Mouse (Mus musculus) forebrain, embryonic 12.5 days (tissue): Measurements from ENCODE around the gene Chmp4b. TPM values are rescaled to one million over a fixed set of nuclear protein-coding genes. Genes with fewer than 3 reads are reported as not detected.

ENCODE experiments used
- ATAC-seq: fragments of 200-750 bp; cut with Nextera tagmentation; 2 replicates; pipeline ENCODE4 v1.8.0; 2017; ENCODE audit warnings: moderate TSS enrichment; ENCODE audit not compliant: low FRiP score
- H3K27ac ChIP-seq: fragments of 300-500 bp; sonication (generic); 2 replicates; pipeline ENCODE4 v1.5.1; 2016; ENCODE audit warnings: mild to moderate bottlenecking
- H3K27me3 ChIP-seq: fragments of 300-500 bp; sonication (generic); 2 replicates; pipeline ENCODE4 v1.6.1; 2016; ENCODE audit warnings: mild to moderate bottlenecking
- H3K36me3 ChIP-seq: fragments of 300-500 bp; sonication (generic); replicated peaks from 2 replicates; pipeline ENCODE4 v1.6.1; 2016; ENCODE audit warnings: mild to moderate bottlenecking
- H3K4me1 ChIP-seq: fragments of 300-500 bp; sonication (generic); 2 replicates; pipeline ENCODE4 v1.6.1; 2016
- H3K4me2 ChIP-seq: fragments of 300-500 bp; sonication (generic); 2 replicates; pipeline ENCODE4 v1.6.1; 2016; ENCODE audit warnings: mild to moderate bottlenecking, moderate library complexity
- H3K4me3 ChIP-seq: fragments of 300-500 bp; sonication (generic); replicated peaks from 2 replicates; pipeline ENCODE4 v1.5.1; 2016; ENCODE audit warnings: mild to moderate bottlenecking
- H3K9ac ChIP-seq: fragments of 300-500 bp; sonication (generic); 2 replicates; pipeline ENCODE4 v1.6.1; 2016; ENCODE audit warnings: mild to moderate bottlenecking
- H3K9me3 ChIP-seq: fragments of 300-500 bp; sonication (generic); 2 replicates; pipeline ENCODE4 v1.6.1; 2016
- WGBS: fragments of 180-500 bp; shearing (Covaris S2); methylation state at CpG from one replicate; pipeline ENCODE4 v1.1.7; 2016; 5-methylcytosine and 5-hydroxymethylcytosine counted together
- polyA plus RNA-seq: library from polyadenylated mRNA; unstranded; fragments of >200 nt; fragmentation: Nextera tagmentation; extraction: Ambion mirVana; gene quantifications from 2 replicates; pipeline ENCODE4 v1.2.1, GENCODE M21; 2016

Chmp4b gene
- polyA plus RNA-seq = 20.9 and 21.8 TPM in 2 replicates

DNA sequence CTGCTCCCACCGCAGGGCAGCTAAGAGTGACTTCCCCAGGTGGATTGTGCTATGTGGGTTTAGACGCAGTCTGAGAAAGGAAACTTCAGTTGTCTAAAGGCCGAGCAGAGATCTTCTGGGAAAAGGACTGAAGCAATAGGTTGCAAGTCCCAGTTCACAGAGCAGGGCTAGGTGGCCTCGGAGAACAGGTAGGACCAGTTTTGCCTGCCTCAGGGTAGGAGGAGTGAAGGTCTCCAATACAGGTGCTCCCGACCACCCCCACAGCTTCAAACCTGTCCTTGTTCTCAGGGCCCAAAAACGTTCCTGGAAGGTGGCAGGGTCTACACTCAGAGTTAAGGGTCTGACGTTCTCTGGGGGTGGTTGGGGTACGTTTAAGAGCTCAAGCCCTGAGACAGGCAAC lies at the start of gene Chmp4b:
Gene Chmp4b, plus strand, starts transcription at position 343 of the 400 bp plus-strand sequence.
- WGBS = 59% methylated on average over 8 of the region's 8 CpGs
- Histone ChIP-seq H3K4me3 (no peak within 1 kb of the TSS), H3K4me2 (no peak within 1 kb of the TSS), H3K9ac (no peak within 1 kb of the TSS), H3K4me1 (peaks cover 6% of the 10 kb centered on the region), H3K27me3 (no peaks in the 10 kb centered on the region), H3K9me3 (no peaks in the 10 kb centered on the region), H3K27ac (no peak within 1 kb of the TSS), H3K36me3 (0 out of 2 replicates have a peak, but pooled peaks cover 7% of the 10 kb centered on the region)
- ATAC-seq = no peak

GRCm38 (mm10) chr2:154603007-154603637 lies 48.4 kb upstream of the Chmp4b start:
- H3K27ac ChIP-seq = 0 out of 2 replicates have a peak overlapping the region, but pooled peaks have one; percentile 11
- peak overlapping the region; percentile 56 for H3K4me3 ChIP-seq

DNA sequence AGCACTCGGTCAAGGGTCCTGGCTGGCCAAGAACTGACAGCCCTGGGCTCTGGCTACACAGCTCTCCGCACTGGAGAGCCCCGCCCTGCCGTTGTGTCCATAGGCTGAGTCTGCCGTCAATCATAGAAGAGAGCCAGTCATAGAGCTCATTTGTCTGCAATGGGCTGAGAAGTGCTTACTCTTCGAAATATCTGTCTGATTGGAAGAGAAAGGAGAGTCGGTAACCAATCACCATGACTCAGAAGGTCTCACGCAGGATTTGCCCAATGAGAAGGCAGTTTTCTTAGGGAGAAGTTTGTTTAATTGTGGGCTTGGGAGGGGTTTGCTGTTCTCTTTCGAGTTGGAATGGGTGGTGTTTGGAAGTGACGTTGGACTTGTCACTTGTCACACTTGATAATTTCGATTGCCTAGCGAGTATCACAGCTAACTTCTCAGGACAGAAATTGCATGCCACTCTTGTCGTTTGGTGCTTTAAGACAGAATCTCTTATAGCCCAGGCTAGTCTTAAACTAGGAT lies 47.8 kb upstream of the Chmp4b start, which contains the start of gene Pxmp4:
Gene Pxmp4, minus strand, starts transcription at position 71 of the 516 bp plus-strand sequence.
- H3K27me3 ChIP-seq = peaks cover 18% of the 10 kb centered on the region
- peak within 1 kb of the TSS; percentile 68 for H3K4me2 ChIP-seq
- peak; percentile 100 for ATAC-seq
- H3K27ac ChIP-seq = 0 out of 2 replicates have a peak within 1 kb of the TSS, but pooled peaks have one; percentile 11
- under 1% methylated on average over 13 of the region's 13 CpGs for WGBS
- H3K9me3 ChIP-seq = no peaks in the 10 kb centered on the region
- peak within 1 kb of the TSS; percentile 63 for H3K9ac ChIP-seq
- H3K4me1 ChIP-seq = peaks cover 13% of the 10 kb centered on the region
- no peaks in the 10 kb centered on the region for H3K36me3 ChIP-seq
- H3K4me3 ChIP-seq = peak within 1 kb of the TSS; percentile 56

More at GRCm38 (mm10) chr2:154603007-154603637, 48.4 kb upstream of the Chmp4b start:
- Histone ChIP-seq H3K4me2 (peak overlapping the region; percentile 68), H3K9me3 (no peaks in the 10 kb centered on the region), H3K4me1 (peaks cover 13% of the 10 kb centered on the region), H3K9ac (peak overlapping the region; percentile 63), H3K27me3 (peaks cover 12% of the 10 kb centered on the region), H3K36me3 (no peaks in the 10 kb centered on the region)
- WGBS = 18% methylated on average over 22 of the region's 22 CpGs
- ATAC-seq = no peak; the same call in 1 of the 2 replicates

GRCm38 (mm10) chr2:154604156-154604555 lies 47.3 kb upstream of the Chmp4b start:
- Histone ChIP-seq H3K9ac (no peak overlapping the region), H3K36me3 (no peaks in the 10 kb centered on the region), H3K9me3 (no peaks in the 10 kb centered on the region), H3K27me3 (peaks cover 21% of the 10 kb centered on the region), H3K27ac (no peak overlapping the region), H3K4me2 (peak overlapping the region; percentile 68), H3K4me1 (peaks cover 13% of the 10 kb centered on the region), H3K4me3 (peak overlapping the region; percentile 56)
- ATAC-seq = no peak
- WGBS = 44% methylated on average over 7 of the region's 7 CpGs

GRCm38 (mm10) chr2:154606965-154607364 lies 44.5 kb upstream of the Chmp4b start:
- H3K36me3 ChIP-seq = no peaks in the 10 kb centered on the region
- ATAC-seq = no peak
- no peak overlapping the region for H3K4me3 ChIP-seq
- H3K27ac ChIP-seq = no peak overlapping the region
- H3K27me3 ChIP-seq = peaks cover 24% of the 10 kb centered on the region
- H3K9me3 ChIP-seq = no peaks in the 10 kb centered on the region
- H3K4me2 ChIP-seq = no peak overlapping the region
- H3K9ac ChIP-seq = no peak overlapping the region
- 88% methylated on average over 1 of the region's 1 CpGs for WGBS
- peaks cover 13% of the 10 kb centered on the region for H3K4me1 ChIP-seq

GRCm38 (mm10) chr2:154609050-154609767 lies 42.3 kb upstream of the Chmp4b start:
- Histone ChIP-seq H3K36me3 (no peaks in the 10 kb centered on the region), H3K9me3 (no peaks in the 10 kb centered on the region), H3K4me1 (peaks cover 14% of the 10 kb centered on the region), H3K27ac (no peak overlapping the region), H3K4me2 (no peak overlapping the region), H3K4me3 (no peak overlapping the region), H3K27me3 (peaks cover 24% of the 10 kb centered on the region), H3K9ac (no peak overlapping the region)
- WGBS = 78% methylated on average over 10 of the region's 10 CpGs
- no peak for ATAC-seq

DNA sequence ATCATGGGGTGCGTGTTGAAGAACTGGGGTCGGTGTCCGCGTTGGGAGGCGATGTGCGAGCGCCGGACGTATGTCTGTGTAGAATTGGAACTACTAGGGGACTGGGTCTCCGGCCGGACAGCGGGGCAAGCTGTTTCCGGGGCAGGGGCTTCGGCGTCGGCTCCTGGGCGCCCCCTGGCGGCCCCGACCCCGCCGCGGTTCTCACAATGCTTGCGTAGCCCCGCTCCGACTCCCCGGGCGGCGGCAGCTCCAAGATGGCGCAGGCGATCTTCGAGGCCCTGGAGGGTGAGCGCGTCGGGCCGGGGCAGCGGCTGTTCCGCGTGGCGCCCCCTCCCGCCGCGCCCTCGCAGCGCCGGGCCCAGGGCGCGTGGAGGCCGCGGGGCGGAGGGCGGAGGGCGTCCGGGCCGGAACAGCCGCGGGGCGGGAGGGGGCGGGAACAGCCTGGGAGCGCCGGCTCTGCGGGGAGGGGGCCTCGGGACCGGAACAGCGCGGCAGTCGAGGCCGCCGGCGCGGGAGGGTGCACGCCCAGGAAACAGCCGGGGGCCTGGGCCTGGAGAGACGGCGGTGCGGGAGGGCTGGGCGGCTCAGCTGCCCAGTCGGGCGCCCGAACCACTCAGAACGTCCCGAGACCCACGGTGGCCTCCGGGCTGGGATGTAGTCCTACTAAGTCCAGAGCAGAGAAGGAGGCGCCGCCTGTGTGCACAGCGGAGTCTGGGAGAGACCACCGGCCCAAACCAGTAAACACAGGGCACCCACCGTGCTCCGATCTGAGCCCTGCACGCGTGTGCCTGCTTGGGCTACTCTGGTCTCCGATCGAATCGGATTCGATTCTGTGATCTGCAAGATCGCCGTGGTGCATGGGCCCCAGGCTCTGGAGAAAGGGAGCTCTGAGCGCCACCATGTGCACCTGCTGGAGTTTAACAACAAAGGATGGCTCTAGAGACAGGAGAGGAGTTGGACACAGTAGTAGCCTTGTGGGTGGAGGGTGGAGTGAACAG lies 38.1 kb upstream of the Chmp4b start, which contains the start of the genes Zfp341 and 4930519P11Rik:
Gene Zfp341, plus strand, starts transcription at position 180 of the 998 bp plus-strand sequence.
Gene 4930519P11Rik, minus strand, starts transcription at position 320 of the 998 bp plus-strand sequence.
- under 1% methylated on average over 67 of the region's 98 CpGs for WGBS
- peak; percentile 95 for ATAC-seq
- H3K27ac ChIP-seq = peak within 1 kb of the TSS; percentile 98

GRCm38 (mm10) chr2:154614841-154615576 lies 36.5 kb upstream of the Chmp4b start:
- 74% methylated on average over 19 of the region's 19 CpGs for WGBS
- Histone ChIP-seq H3K36me3 (no peaks in the 10 kb centered on the region), H3K27ac (0 out of 2 replicates have a peak overlapping the region, but pooled peaks have one; percentile 98), H3K4me3 (no peak overlapping the region), H3K9ac (no peak overlapping the region), H3K27me3 (no peaks in the 10 kb centered on the region), H3K9me3 (no peaks in the 10 kb centered on the region), H3K4me2 (peak overlapping the region; percentile 15; the same call in 1 of the 2 replicates), H3K4me1 (peaks cover 21% of the 10 kb centered on the region)
- no peak for ATAC-seq

More for the DNA sequence above, 38.1 kb upstream of the Chmp4b start, which contains the start of the genes Zfp341 and 4930519P11Rik:
- Histone ChIP-seq H3K9ac (peak within 1 kb of the TSS; percentile 81), H3K4me2 (peak within 1 kb of the TSS; percentile 72), H3K4me1 (peaks cover 21% of the 10 kb centered on the region), H3K9me3 (no peaks in the 10 kb centered on the region), H3K36me3 (no peaks in the 10 kb centered on the region), H3K4me3 (peak within 1 kb of the TSS; percentile 56), H3K27me3 (peaks cover 9% of the 10 kb centered on the region; the same call in 1 of the 2 replicates)

DNA sequence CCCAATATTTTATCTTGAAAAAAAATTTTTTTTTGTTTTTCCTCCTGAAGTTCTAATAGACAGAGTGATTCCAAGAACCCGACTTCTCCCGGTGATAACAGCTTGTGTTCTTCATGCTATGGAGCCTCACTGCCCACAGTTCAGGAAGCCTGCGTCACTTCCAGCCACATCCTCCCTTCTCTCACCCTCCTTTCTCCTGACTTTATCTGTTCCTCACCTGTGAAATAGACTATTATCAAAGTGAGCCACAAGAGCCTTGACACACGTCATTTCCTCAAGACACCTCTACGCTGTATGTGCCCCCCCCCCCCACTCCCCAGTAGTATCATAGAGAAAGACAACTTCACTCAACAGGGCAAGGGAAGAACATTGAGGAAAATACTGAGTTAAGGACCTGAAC lies 35.8 kb upstream of the Chmp4b start:
- Histone ChIP-seq H3K27ac (no peak overlapping the region), H3K4me2 (no peak overlapping the region), H3K4me1 (peaks cover 21% of the 10 kb centered on the region), H3K27me3 (no peaks in the 10 kb centered on the region), H3K36me3 (no peaks in the 10 kb centered on the region), H3K4me3 (no peak overlapping the region), H3K9ac (no peak overlapping the region), H3K9me3 (no peaks in the 10 kb centered on the region)
- WGBS = 94% methylated on average over 5 of the region's 5 CpGs
- ATAC-seq = no peak

DNA sequence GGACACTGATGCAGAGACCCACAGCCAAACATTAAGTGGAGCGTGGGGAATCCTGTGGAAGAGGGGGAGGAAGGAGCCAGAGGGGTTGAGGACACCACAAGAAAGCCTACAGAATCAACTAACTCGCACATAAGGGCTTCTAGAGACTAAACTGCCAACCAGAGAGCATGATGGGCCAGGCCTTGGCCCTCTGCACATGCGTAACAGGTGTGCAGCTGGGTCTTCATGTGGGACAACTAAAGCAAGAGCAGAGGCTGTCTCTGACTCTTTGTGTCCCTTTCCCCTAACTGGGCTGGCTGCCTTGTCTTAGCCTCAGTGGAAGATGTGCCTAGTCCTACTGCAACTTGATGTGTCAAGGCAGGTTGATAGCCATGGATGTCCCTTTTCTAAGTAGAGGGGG lies 34.4 kb upstream of the Chmp4b start:
- Histone ChIP-seq H3K9ac (no peak overlapping the region), H3K4me2 (no peak overlapping the region), H3K4me1 (peaks cover 21% of the 10 kb centered on the region), H3K9me3 (no peaks in the 10 kb centered on the region), H3K27me3 (no peaks in the 10 kb centered on the region), H3K27ac (no peak overlapping the region), H3K36me3 (no peaks in the 10 kb centered on the region), H3K4me3 (no peak overlapping the region)
- 91% methylated on average over 3 of the region's 3 CpGs for WGBS
- no peak for ATAC-seq

DNA sequence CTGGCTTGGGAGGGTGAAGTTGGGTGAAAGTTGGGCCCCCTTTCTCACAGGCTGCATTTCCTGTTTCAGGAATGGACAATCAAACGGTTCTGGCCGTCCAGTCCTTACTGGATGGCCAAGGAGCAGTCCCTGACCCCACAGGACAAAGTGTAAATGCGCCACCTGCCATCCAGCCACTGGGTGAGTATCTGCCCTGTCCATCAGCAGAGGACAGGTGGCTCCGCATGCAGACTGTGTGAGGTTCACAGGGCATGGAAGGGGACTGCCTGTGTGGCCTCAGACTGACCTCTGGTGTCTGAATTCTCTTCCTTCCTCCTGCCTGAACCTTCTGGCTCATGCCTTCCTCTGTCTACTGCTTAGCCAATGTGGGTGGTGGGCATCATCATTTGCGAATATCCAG lies 29.8 kb upstream of the Chmp4b start:
- Histone ChIP-seq H3K27ac (no peak overlapping the region), H3K4me2 (no peak overlapping the region), H3K9me3 (peaks cover 3% of the 10 kb centered on the region), H3K36me3 (peaks cover 35% of the 10 kb centered on the region), H3K4me1 (no peaks in the 10 kb centered on the region), H3K4me3 (no peak overlapping the region), H3K27me3 (no peaks in the 10 kb centered on the region), H3K9ac (no peak overlapping the region)
- 88% methylated on average over 5 of the region's 5 CpGs for WGBS
- ATAC-seq = no peak
